Mouse (Mus musculus): ENCODE data around the gene Slc7a14. TPM values are rescaled to one million over a fixed set of nuclear protein-coding genes. Genes with fewer than 3 reads are reported as not detected.
"Not testable (repeated sequence)": the region's sequence is repeated elsewhere in the genome, so short reads cannot be mapped to it uniquely, and the experiment has no call there.

The Slc7a14 gene
- total RNA-seq (2021), result under 1 TPM in 1 of 2 experiments, not detected in 1; 0.10 TPM
- long read RNA-seq, experiment 1, result 0 reads
- long read RNA-seq, experiment 2, partial matches to known transcripts, result 0 of 1 reads
- long read RNA-seq, experiment 2, other reads (novel, unspliced or antisense), result 1 of 1 reads

GRCm38 (mm10) chr3:31309934-31310787 lies at the start of gene Slc7a14:
Gene Slc7a14 (minus strand): TSS chr3:31310378.
- no peak for DNase-seq
- intact Hi-C loops (cut with DNase I), result no loop called here

- DNase-seq, result no peak
- intact Hi-C loops (cut with DNase I), result no loop called here
Observed at GRCm38 (mm10) chr3:31346540-31346939, 36.4 kb upstream of the Slc7a14 start.

- DNase-seq, result no peak
- intact Hi-C loops (cut with DNase I), result no loop called here
Observed at GRCm38 (mm10) chr3:31345766-31346165, 35.6 kb upstream of the Slc7a14 start.

- no peak for DNase-seq
- intact Hi-C loops (cut with DNase I), result no loop called here
Observed at GRCm38 (mm10) chr3:31339236-31339635, 29.1 kb upstream of the Slc7a14 start.

- intact Hi-C loops (cut with DNase I), result no loop called here
- DNase-seq, result no peak
Observed at GRCm38 (mm10) chr3:31328237-31328836, 18.2 kb upstream of the Slc7a14 start.

GRCm38 (mm10) chr3:31327791-31328190 lies 17.6 kb upstream of the Slc7a14 start:
- intact Hi-C loops (cut with DNase I), result no loop called here
- DNase-seq, result no peak

GRCm38 (mm10) chr3:31324231-31324654 lies 14.1 kb upstream of the Slc7a14 start:
- DNase-seq, result no peak
- intact Hi-C loops (cut with DNase I), result no loop called here

- intact Hi-C loops (cut with DNase I), result no loop called here
- no peak for DNase-seq
Observed at GRCm38 (mm10) chr3:31309371-31309933, 726 bp downstream of the Slc7a14 start.

- peak in 1 of 2 experiments; percentile 9 for DNase-seq
- intact Hi-C loops (cut with DNase I), result no loop called here
Observed at GRCm38 (mm10) chr3:31308906-31309305, 1.3 kb downstream of the Slc7a14 start.

GRCm38 (mm10) chr3:31307936-31308335 lies 2.2 kb downstream of the Slc7a14 start:
- DNase-seq, result no peak
- intact Hi-C loops (cut with DNase I), result no loop called here

GRCm38 (mm10) chr3:31291673-31292602 lies 18.2 kb downstream of the Slc7a14 start:
- intact Hi-C loops (cut with DNase I), result no loop called here
- DNase-seq, result no peak

GRCm38 (mm10) chr3:31287421-31287948 lies 22.7 kb downstream of the Slc7a14 start:
- intact Hi-C loops (cut with DNase I), result no loop called here
- no peak for DNase-seq

- no peak for DNase-seq
Observed at GRCm38 (mm10) chr3:31281116-31281515, 29.1 kb downstream of the Slc7a14 start.

GRCm38 (mm10) chr3:31274875-31275274 lies 35.3 kb downstream of the Slc7a14 start:
- intact Hi-C loops (cut with DNase I), result no loop called here
- DNase-seq, result no peak

More at GRCm38 (mm10) chr3:31281116-31281515, 29.1 kb downstream of the Slc7a14 start:
- intact Hi-C loops (cut with DNase I), result no loop called here

GRCm38 (mm10) chr3:31273247-31273646 lies 36.9 kb downstream of the Slc7a14 start:
- intact Hi-C loops (cut with DNase I); DNase-seq: not testable (repeated sequence)

GRCm38 (mm10) chr3:31272635-31273034 lies 37.5 kb downstream of the Slc7a14 start:
- no peak for DNase-seq
- intact Hi-C loops (cut with DNase I), result no loop called here

GRCm38 (mm10) chr3:31269551-31270317 lies 40.4 kb downstream of the Slc7a14 start:
- intact Hi-C loops (cut with DNase I), result no loop called here
- DNase-seq, result no peak

- no peak for DNase-seq
- intact Hi-C loops (cut with DNase I), result no loop called here
Observed at GRCm38 (mm10) chr3:31267921-31268320, 42.3 kb downstream of the Slc7a14 start.

- no peak for DNase-seq
- intact Hi-C loops (cut with DNase I), result no loop called here
Observed at GRCm38 (mm10) chr3:31266941-31267340, 43.2 kb downstream of the Slc7a14 start.

Measured in gastrocnemius, postnatal 36 days (tissue).